Mouse (Mus musculus) testis, postnatal 10 days (tissue): Measurements from ENCODE around the gene Gigyf1.
A peak's percentile ranks its signal among the peaks of the same experiment; 100 is the strongest.

Experiments
- DNase-seq: peaks from one replicate; pipeline ENCODE4 v3.0.0; 2021; ENCODE audit warnings: low spot score

The Gigyf1 gene

DNA sequence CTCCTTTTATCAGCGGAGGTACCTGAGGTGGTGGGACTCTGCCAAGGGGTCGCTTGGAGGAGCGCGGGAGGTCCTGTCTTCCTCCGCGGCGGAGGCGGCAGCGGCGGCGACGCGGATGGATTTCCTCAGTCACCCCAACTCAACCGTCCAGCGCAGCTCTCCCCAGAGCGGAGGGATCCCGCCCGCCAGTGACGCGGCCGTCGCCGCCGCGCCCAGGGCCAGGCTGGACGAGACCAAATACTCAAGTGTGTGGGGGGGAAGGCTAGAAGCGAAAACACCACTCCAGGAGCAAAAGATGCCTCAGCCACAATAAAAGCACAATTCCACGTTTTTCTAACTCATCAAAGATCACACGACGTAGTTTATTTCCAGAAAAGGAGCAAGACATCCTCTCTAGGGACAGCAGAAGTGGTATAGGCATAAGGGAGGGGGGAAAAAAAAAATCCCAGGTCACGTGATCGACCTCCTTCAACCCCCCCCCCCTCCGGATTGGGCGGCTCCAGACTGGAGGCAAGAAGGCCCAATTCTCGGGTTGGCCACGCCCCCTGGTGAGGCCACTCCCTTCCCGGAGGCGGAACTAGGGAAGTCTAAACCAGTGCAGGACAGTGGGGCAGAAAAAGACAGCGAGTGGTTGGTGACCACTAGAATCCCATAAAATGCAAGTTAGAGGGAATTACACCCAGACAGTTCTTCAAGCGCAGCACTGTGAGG, 14.9 kb downstream of the Gigyf1 start, which contains the start of the genes Epo and Gnb2:
Gene Epo (minus strand): TSS at position 126 of the 711 bp plus-strand sequence.
Gene Gnb2 (minus strand): TSS at position 394 of the 711 bp plus-strand sequence.
- peak; percentile 99 for DNase-seq

GRCm38 (mm10) chr5:137534762-137535161, 16.4 kb downstream of the Gigyf1 start:
- DNase-seq, result no peak

- no peak for DNase-seq
These were observed 17.0 kb downstream of the Gigyf1 start for GRCm38 (mm10) chr5:137535318-137535717.

DNA sequence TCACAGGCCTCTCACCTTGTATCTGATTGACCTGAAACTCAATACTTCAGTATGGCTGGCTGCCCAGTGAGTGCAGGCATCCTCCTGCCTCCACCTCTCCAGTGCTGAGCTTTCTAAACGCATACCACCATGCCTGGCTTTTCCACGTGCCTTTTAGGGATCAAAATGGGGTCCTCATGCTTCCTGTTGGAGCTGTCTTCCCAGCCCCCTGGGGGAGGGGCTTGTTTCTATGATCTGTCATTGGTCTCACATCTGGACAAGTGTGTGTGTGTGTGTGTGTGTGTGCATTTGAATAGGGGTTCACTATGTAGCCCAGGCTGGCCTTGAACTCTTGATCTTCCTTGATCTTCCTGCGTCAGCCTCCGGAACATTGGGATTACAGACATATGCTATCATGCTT, 19.1 kb downstream of the Gigyf1 start:
- DNase-seq, result no peak

DNA sequence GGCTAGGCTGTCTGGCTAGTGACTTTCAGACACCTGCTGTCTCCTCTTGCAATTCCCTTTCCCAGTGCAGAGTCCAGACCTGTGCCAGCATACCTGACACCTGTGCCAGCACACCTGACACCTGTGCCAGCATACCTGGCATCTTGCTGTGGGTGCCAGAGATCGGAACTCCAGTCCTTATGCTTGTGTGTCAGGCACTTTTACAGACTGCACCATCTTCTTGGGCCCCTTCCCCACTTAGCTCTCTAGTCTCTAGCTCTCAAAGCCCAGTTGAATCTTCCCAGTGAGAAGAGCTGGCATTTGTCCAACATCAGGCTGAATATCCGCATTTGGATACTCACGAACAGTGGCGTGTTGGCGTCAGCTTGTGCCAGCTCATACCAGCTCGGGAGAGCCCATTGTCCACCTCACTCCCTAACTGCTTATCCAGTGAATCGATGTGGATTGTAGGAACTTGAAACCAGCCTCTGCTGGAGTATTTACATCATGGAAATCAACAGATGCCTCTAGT, 21.0 kb downstream of the Gigyf1 start:
- DNase-seq, result no peak

DNA sequence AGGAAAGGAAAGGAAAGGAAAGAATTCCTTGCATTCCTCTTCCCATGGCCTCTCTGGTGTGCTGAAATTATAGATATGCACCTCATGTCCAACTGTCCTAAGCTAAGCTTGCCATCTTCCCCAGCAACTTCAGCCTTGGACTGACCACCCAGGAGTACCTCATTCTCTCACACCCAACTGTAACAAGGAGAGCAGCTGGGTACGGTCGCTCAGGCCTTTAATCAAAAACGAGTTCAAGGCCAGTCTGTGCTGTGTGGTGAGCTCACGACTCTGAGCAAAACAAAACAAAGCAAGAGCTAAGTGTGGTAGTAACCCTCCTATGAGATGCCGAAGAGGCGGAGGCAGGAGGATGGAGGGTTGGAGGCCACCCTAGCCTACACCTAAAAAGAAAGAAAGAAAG, 22.6 kb downstream of the Gigyf1 start:
- no peak for DNase-seq

- no peak for DNase-seq
These were observed 23.6 kb downstream of the Gigyf1 start for GRCm38 (mm10) chr5:137541768-137542540.

DNA sequence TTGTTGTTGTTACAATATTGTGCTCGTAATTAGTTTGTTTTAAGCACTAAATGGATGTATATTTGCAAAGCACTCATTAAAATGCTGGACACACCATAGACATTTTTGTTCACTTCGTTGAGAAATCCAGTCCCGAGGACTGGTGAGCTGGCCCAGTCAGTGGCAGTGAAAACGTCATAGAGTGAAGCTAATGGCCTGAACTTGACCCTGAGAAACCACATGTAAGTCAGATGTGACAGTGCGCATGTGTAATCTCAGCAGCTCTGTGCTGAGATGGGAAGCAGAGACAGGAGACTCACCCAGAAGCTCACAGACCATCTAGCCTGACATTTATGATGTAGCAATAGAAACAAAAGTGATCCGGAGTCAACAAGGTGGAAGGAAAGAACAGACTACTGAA, 26.6 kb downstream of the Gigyf1 start:
- DNase-seq, result no peak

- DNase-seq, result no peak
These were observed 27.2 kb downstream of the Gigyf1 start for GRCm38 (mm10) chr5:137545596-137545995.

DNA sequence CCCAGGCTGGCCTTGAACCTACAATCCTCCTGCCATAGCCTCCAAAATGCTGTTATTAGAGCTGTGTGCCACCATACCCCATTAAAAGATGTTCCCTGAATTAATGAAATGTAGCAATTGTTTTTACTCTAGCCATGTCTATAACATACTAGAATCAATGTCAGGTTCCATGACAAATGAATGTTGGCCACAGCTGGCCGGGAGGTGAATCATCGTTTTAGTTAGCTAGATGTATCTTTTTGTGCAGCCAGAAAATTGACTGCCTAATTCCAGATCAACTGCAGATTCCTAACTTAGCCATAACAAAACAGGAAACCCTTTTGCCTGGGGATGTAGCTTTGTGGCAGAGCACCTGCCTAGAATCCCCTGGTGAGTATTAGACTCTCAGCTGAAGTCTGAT, 31.5 kb downstream of the Gigyf1 start:
- no peak for DNase-seq

DNA sequence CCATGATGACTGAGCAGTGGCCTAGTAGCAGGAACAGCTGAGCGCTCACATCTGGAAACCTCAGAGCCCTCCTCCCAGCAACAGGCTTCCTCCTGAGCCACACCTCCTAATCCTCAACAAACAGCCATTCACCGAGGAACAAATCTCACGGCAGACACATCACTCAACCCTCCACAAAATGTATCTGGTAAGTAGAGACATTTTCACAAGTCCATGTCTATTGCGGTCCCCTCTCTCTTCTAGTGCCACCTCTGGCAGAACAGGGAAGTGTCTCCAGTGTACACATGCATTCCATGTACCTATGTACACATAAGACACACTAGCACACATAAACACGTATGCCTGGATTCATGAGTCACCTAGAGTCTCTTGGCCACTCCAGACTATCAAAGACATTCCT, 32.8 kb downstream of the Gigyf1 start:
- no peak for DNase-seq

GRCm38 (mm10) chr5:137553000-137553399, 34.7 kb downstream of the Gigyf1 start:
- DNase-seq, result no peak

GRCm38 (mm10) chr5:137553411-137553837, 35.1 kb downstream of the Gigyf1 start, which contains the start of gene Actl6b:
Gene Actl6b (plus strand): TSS chr5:137553517.
- DNase-seq, result peak; percentile 89

DNA sequence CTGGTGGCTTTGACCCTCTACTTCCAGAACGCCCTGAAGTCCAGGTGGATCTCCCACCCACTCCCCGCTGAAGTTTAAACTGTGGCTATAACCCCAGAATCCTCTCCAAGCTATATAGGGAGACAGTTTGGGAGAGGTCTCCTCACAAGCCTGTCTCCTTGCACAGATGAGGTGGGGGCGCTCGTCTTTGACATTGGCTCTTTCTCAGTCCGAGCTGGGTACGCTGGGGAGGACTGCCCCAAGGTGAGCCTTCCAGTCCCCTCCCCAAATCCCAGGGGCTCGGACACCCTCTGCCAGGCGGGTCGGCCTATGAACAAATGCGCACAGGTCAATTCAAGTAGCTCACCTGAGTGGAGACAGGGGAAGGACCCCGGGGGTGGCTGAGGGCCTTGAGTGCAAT, 35.5 kb downstream of the Gigyf1 start:
- DNase-seq, result no peak

DNA sequence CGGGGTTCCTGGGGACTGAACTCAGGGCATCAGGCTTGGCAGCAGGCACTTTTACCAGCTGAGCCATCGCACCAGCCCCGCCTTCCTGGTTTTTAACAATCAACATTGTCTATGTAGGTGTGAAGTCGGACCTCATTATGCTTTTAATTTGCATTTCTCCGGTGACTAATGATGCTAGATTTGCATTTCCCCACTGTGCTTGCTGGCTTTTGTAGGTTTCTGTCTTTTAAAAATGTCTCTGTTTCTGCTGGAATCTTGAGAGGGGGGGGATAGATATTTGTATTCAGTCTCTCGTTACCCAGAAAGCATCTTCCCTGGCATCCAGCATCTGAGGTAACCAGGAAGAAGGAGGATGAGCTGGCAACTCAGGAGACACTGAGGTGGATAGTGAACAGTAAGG, 43.2 kb downstream of the Gigyf1 start:
- no peak for DNase-seq

DNA sequence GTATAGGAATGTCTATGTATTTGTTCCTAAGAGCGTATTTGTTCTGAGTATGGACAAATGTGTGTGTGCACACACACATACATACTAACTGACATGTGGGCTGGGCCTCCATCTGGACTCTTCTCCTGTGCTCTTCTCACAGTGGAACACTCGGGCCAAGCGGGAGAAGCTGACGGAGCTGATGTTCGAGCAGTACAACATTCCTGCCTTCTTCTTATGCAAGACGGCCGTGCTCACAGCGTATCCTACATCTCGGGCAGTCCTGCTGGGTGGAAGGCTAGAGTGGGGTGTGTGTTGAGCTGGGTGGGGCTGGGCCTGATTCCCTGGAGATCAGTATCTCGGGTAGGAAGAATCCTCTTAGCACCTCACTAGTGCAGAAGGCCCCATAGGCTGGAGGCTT, 44.6 kb downstream of the Gigyf1 start:
- no peak for DNase-seq

DNA sequence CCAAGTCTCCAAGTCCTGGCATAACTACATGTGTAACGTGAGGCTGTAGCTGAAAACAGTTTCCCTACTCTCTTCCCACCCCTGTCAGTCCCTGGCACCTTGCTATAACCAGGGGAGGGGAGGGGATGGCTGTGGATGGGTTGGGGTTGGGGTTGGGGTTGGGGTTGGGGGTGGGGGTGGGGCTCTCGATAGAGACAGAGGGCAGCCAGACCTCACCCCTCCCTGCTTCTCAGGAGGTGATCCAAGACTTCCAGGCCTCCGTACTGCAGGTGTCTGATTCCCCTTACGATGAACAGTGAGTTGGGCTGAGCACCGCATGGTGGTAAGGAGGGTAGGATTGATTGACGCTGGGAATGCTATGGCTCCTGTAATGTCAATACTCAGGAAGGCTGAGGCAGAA, 47.4 kb downstream of the Gigyf1 start:
- no peak for DNase-seq

DNA sequence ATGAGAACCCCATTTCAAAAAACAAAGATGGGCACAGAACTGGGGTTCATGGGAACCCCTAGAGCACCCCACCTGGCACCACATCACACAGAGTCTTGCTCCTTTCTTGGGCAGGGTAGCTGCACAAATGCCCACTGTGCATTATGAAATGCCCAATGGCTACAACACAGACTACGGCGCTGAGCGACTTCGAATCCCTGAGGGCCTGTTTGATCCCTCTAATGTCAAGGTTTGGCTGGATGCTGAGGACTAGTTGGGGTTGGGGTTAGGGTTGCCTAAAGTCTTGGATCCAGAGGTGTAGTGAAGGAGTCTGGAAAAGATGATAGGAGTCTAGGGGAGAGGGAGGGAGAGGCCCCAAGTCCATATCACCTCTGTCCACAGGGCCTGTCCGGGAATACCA, 48.1 kb downstream of the Gigyf1 start:
- no peak for DNase-seq

- peak; percentile 51 for DNase-seq
These were observed 50.0 kb downstream of the Gigyf1 start for GRCm38 (mm10) chr5:137568223-137568798.

GRCm38 (mm10) chr5:137569031-137569430, 50.7 kb downstream of the Gigyf1 start:
- DNase-seq, result no peak

DNA sequence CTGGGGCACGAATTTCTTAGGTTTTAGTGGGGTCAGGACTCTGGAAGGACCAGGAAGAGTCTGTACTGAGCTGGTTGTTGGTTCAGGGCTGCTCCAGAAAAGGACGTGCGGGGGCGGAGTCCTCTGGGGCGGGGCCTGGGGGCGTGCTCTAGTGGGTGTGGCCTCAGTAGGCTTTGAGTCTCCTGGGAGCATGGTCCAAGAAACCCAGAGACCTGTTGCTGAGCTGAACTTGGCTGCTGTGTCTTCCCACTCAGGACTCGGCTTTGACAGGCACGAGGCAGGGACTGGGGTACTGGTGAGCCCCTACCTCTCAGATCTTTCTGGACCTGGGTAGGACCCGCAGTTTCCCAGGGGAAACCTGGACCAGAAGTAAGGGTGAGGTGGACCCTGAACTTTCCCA, 51.3 kb downstream of the Gigyf1 start, which contains the start of gene Tfr2:
Gene Tfr2 (plus strand): TSS at position 176 of the 400 bp plus-strand sequence.
- DNase-seq, result peak; percentile 80

- no peak for DNase-seq
These were observed 51.8 kb downstream of the Gigyf1 start for GRCm38 (mm10) chr5:137570181-137570580.
